Mouse (Mus musculus): ENCODE data around the gene Neb. TPM values are rescaled to one million over a fixed set of nuclear protein-coding genes. Genes with fewer than 3 reads are reported as not detected.

The Neb gene
- total RNA-seq, 2 experiments from 2014 or later: 5.2 to 6.7 TPM

GRCm38 (mm10) chr2:52378848-52379261 is 581 bp upstream of the Neb start:
- no peak for DNase-seq
- intact Hi-C loops (cut with DNase I): no loop called here

DNA sequence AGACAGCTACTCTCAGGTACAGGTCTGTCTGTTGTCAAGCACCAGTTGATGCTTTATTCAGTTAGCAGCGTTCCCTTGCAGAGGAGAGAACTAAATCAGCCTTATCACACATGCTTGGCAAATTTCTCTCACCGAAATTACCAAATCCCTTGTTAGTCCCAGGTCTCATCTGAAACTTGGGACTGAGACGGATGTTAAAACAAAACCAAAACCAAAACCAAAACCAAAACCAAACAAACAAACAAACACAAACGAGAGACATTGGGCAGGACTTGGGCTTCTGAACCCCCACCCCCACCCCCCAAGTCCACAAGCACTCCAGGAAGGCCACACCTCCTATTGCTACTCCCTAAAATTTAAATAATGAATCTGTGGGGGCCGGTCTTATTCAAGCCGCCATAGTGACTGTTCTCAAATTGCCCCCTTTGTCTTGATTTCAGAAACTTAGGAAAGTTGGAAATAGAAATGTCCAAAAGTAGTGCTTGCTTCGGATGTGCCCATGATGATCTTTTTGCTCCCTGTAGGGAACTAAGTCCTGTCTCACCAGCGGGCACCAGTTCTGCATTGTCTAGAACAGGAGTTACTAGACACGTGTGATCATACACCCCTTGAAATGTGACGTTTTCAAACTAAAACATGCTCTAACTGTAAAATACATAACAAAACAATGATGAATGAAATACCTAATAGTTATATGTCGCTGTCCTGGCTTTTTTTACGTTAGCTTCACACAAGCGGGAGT is 397 bp downstream of the Neb start:
- intact Hi-C loops (cut with DNase I): no loop called here
- DNase-seq: no peak

- intact Hi-C loops (cut with DNase I): no loop called here
- no peak for DNase-seq
Measured at GRCm38 (mm10) chr2:52374706-52375105, 3.6 kb downstream of the Neb start.

DNA sequence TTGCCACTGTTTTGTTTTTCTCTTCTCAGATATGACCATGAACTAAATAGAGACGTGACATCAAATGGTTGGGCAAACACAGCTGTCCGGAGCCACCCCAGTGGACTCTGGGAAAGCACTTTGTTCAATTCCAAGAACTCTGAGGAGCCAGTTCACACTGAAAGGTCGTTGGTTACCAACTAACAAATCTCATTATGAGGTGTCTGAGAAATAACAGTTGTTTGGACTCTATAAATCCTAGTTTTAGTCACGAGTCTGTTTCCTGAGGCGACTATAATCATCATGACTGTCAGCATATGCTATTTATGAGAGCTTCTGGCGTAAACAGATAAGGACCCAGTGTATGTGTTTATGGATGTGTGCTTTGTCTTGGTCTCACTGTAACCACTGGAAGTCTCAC is 5.8 kb downstream of the Neb start:
- DNase-seq: no peak

DNA sequence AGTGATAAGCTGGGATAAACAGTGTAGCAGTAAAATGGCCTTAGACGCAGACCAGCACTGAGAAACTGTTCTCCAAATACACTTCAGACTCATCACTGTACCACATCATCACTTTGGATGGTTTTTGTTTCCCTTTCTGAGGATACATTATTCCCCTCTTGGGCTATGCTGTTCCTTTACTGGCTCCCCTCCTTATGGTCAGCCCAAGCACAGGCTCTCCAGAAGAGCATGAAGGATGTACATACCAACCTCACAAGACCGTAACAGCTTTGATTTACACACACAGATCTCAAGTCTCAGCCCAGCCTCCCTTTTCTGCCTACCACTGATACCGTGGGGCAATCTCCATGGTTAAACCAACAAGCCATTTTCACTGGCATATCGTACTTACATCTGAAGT is 6.2 kb downstream of the Neb start:
- intact Hi-C loops (cut with DNase I): no loop called here
- DNase-seq: no peak

More for the DNA sequence above, 5.8 kb downstream of the Neb start:
- intact Hi-C loops (cut with DNase I): no loop called here

GRCm38 (mm10) chr2:52371066-52371465 is 7.2 kb downstream of the Neb start:
- intact Hi-C loops (cut with DNase I): no loop called here
- DNase-seq: peak; percentile 41 to 45

- intact Hi-C loops (cut with DNase I): no loop called here
- no peak for DNase-seq
Measured at GRCm38 (mm10) chr2:52369622-52370021, 8.7 kb downstream of the Neb start.

- no peak for DNase-seq
- intact Hi-C loops (cut with DNase I): no loop called here
Measured at GRCm38 (mm10) chr2:52367665-52368064, 10.6 kb downstream of the Neb start.

DNA sequence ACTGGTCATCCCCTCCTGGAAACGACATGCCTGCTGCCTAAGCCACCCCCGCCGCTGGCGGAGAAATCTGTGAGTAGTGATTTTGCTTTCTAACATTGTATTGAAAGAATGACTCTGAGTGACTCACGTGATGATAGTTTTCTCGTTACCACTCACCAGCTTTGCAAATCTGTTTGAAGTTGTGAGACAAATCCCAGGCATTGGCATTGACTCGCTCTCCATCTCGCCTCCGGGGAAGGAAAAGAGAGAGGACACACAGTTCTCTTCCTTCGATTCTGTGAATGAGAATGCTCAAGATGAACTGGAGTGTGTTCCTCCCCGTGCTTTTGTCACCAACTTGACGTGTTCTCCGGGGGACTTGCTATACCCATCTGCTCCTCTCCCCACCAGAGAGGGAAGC is 11.0 kb downstream of the Neb start:
- intact Hi-C loops (cut with DNase I): no loop called here
- DNase-seq: no peak

DNA sequence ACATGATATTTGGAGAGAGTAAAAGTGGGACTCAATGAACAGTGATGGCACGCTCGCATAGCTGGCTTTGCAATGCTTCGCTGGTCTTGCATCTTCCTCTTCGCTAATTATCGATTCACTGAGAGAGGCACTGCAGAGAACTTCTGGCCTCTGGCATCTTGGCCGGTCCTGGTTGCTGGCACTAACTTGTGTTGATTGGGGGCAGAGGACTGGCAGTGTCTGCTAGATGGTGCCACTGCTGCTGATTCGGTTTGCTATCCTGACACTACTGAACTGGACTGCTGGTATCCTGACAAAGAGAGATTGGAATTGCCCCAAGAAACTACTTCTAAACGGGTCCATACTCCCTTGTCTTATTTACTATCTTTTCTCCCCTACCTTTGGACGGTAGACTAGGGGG is 17.2 kb downstream of the Neb start:
- DNase-seq: no peak
- intact Hi-C loops (cut with DNase I): no loop called here

GRCm38 (mm10) chr2:52359722-52360121 is 18.6 kb downstream of the Neb start:
- intact Hi-C loops (cut with DNase I): no loop called here
- DNase-seq: no peak

- DNase-seq: no peak
- intact Hi-C loops (cut with DNase I): no loop called here
Measured at GRCm38 (mm10) chr2:52358156-52358555, 20.1 kb downstream of the Neb start.

DNA sequence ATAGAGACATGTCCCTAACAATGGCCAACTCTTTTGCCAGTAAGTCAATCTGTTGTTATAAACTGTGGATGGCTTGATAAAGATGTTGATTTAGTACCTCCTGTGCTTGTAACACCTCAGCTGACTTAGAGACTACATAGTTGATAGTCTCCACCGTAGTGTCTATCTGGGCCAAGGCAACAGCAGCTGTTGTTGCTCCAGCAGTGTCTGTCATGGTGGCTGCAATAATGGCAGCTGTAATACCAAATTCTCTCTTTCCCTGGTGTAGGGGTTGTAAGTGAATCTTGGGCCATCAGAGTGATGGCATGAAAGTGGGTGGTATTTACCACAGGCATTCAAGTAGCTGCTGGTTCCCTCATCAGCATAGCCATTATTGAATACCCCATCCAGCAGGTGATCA is 27.2 kb downstream of the Neb start:
- intact Hi-C loops (cut with DNase I): no loop called here
- DNase-seq: no peak

DNA sequence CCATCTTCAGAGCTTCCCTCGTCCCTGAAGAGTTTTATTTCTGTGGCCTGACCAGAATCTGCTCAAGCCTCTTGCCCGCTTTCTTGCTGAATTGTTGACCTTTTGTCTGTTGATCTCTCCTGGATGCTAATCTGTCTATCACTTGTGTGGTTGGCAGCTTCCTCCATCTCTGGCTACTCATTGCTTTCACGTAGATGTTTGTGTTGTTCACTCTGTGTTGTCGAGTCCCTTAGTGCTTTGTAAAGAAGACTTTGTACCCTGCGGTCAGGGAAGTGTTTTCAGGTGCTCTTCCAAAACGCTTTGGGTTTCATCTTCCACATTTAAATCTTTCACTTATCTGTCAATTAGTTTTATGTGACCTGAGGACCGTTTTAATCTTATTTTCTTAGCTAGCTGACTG is 37.3 kb downstream of the Neb start:
- no peak for DNase-seq
- intact Hi-C loops (cut with DNase I): no loop called here

DNA sequence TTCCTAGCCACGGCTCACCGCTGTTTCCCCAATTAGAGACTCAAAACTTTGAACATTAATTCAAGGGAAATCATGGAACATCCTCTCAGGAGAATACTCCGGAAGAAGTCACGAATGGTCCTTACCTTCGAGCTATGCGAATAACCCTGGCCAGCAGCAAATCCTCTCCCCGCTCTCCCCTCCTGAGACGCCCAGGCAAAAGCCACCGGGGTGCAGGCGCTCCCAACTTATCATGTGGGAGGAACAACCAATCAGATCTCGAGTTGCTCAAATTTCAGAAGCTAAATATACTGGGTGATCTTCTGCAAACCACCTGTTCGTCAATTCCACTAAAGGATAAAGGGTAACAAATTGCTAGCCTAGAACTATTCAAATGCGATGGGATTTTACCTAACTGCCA is 42.7 kb downstream of the Neb start:
- intact Hi-C loops (cut with DNase I): no loop called here
- DNase-seq: no peak

- intact Hi-C loops (cut with DNase I): no loop called here
- no peak for DNase-seq
Measured at GRCm38 (mm10) chr2:52335087-52335486, 43.2 kb downstream of the Neb start.

- no peak for DNase-seq
- intact Hi-C loops (cut with DNase I): no loop called here
Measured at GRCm38 (mm10) chr2:52333535-52333934, 44.7 kb downstream of the Neb start.

DNA sequence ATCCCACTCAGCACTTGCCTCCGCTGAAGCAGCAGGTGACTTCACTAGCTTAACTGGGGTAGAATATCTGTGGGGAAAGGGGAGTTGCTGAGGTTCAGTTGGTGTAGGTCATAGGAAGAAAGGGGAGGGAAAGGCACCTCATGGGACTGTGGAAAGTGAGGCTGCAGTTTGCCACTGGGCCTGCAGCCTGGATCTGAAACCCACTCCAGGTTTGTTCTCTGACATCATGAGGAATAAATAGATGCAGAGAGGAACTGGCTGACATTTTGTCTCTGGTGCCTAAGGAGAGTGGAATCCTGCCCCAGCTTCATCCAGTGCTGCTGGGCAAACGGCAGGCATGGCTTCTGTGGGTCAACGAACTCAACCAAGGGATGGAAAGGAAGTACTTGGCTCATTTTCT is 46.5 kb downstream of the Neb start:
- no peak for DNase-seq
- intact Hi-C loops (cut with DNase I): no loop called here

GRCm38 (mm10) chr2:52327244-52327815 is 50.9 kb downstream of the Neb start:
- no peak for DNase-seq
- intact Hi-C loops (cut with DNase I): no loop called here

DNA sequence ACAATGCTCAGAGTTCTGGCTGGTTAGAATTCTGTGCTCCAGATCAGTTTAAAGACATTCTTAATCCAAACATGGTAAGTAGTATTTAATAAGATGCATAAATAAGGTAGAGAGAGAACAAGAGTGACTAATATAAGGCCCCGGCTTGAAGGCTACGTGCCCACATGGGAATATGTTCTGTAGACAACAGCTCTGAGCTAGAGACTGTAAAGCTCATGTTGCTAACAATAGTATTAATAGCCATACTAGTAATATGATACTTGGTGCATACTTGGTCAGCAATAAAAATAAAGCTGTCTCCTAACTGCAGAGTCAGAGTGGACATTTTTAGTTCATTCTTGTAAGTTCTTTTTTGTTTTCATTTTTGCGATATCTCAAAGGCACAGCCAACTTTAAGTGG is 56.4 kb downstream of the Neb start:
- intact Hi-C loops (cut with DNase I): no loop called here
- DNase-seq: no peak

- no peak for DNase-seq
- intact Hi-C loops (cut with DNase I): no loop called here
Measured at GRCm38 (mm10) chr2:52320175-52320574, 58.1 kb downstream of the Neb start.

DNA sequence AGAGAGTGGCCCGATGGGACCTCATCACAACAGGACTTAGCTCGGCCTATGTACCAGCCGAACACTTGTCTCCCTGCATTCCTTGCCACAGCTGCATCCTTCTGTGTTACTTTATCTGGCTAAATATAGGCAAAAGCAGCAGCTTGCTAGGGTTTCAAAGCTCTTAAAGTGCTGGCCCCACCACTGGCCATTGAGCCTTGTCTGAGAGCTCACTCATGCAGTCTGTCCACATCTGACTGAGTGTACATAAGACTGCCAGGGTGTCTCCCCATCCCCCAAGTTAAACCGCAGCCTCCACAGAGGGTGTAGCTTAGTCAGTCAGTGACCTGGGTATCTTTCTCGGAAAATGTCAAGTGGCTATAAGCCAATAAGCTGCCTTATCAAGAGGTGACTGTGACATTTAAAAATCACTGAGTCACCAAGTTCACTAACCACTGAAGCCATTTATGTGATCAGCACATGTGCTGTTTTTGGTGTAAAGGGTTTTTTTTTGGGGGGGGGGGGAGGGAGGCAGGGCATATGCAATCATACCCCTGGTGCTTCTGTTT is 59.2 kb downstream of the Neb start:
- no peak for DNase-seq
- intact Hi-C loops (cut with DNase I): no loop called here

Measured in heart, postnatal 36 days (tissue).